Mouse (Mus musculus): ENCODE data around the gene Mlf2. TPM values are rescaled to one million over a fixed set of nuclear protein-coding genes. Genes with fewer than 3 reads are reported as not detected.

Mlf2 gene
- total RNA-seq, 2 experiments from 2014 or later: 18.5 to 45.3 TPM

- no peak for ATAC-seq (replicated peaks; ENCODE audit: low FRiP score, poor library complexity, severe bottlenecking)
Observed at GRCm38 (mm10) chr6:124910032-124910431, 21.2 kb upstream of the Mlf2 start.

- no peak for ATAC-seq (replicated peaks; ENCODE audit: low FRiP score, poor library complexity, severe bottlenecking)
Observed at GRCm38 (mm10) chr6:124911533-124912218, 19.5 kb upstream of the Mlf2 start, which contains the start of gene Lag3. Gene Lag3, minus strand, starts transcription at chr6:124911705.

GRCm38 (mm10) chr6:124913214-124913613, 18.0 kb upstream of the Mlf2 start:
- no peak for ATAC-seq (replicated peaks; ENCODE audit: low FRiP score, poor library complexity, severe bottlenecking)

GRCm38 (mm10) chr6:124913721-124914285, 17.4 kb upstream of the Mlf2 start:
- ATAC-seq (replicated peaks; ENCODE audit: low FRiP score, poor library complexity, severe bottlenecking): no peak

- no peak for ATAC-seq (replicated peaks; ENCODE audit: low FRiP score, poor library complexity, severe bottlenecking)
Observed at GRCm38 (mm10) chr6:124914511-124914910, 16.7 kb upstream of the Mlf2 start.

- no peak for ATAC-seq (replicated peaks; ENCODE audit: low FRiP score, poor library complexity, severe bottlenecking)
Observed at GRCm38 (mm10) chr6:124915160-124915941, 15.8 kb upstream of the Mlf2 start.

GRCm38 (mm10) chr6:124915942-124916694, 15.1 kb upstream of the Mlf2 start:
- ATAC-seq (replicated peaks; ENCODE audit: low FRiP score, poor library complexity, severe bottlenecking): no peak

- peak; percentile 86 for ATAC-seq (replicated peaks; ENCODE audit: low FRiP score, poor library complexity, severe bottlenecking)
Observed at GRCm38 (mm10) chr6:124916695-124917517, 14.3 kb upstream of the Mlf2 start.

- ATAC-seq (replicated peaks; ENCODE audit: low FRiP score, poor library complexity, severe bottlenecking): no peak
Observed at GRCm38 (mm10) chr6:124917518-124918330, 13.5 kb upstream of the Mlf2 start.

- ATAC-seq (replicated peaks; ENCODE audit: low FRiP score, poor library complexity, severe bottlenecking): no peak
Observed at GRCm38 (mm10) chr6:124918331-124918690, 12.9 kb upstream of the Mlf2 start.

- no peak for ATAC-seq (replicated peaks; ENCODE audit: low FRiP score, poor library complexity, severe bottlenecking)
Observed at GRCm38 (mm10) chr6:124918890-124919627, 12.1 kb upstream of the Mlf2 start.

GRCm38 (mm10) chr6:124919695-124920317, 11.4 kb upstream of the Mlf2 start, which contains the start of gene Ptms:
Gene Ptms, minus strand, starts transcription at chr6:124920103.
- ATAC-seq (replicated peaks; ENCODE audit: low FRiP score, poor library complexity, severe bottlenecking): no peak

- no peak for ATAC-seq (replicated peaks; ENCODE audit: low FRiP score, poor library complexity, severe bottlenecking)
Observed at GRCm38 (mm10) chr6:124920318-124921085, 10.7 kb upstream of the Mlf2 start.

- no peak for ATAC-seq (replicated peaks; ENCODE audit: low FRiP score, poor library complexity, severe bottlenecking)
Observed at GRCm38 (mm10) chr6:124921539-124921938, 9.6 kb upstream of the Mlf2 start.

GRCm38 (mm10) chr6:124925173-124925793, 5.9 kb upstream of the Mlf2 start:
- ATAC-seq (replicated peaks; ENCODE audit: low FRiP score, poor library complexity, severe bottlenecking): no peak

GRCm38 (mm10) chr6:124925941-124926340, 5.2 kb upstream of the Mlf2 start:
- no peak for ATAC-seq (replicated peaks; ENCODE audit: low FRiP score, poor library complexity, severe bottlenecking)

Measured in erythroid progenitor cell, adult 5-6 weeks (primary cell).